Mouse (Mus musculus): ENCODE data around the gene Podxl2. TPM values are rescaled to one million over a fixed set of nuclear protein-coding genes. Genes with fewer than 3 reads are reported as not detected.
A peak's percentile ranks its signal among the peaks of the same experiment; 100 is the strongest.

Gene Podxl2
- polyA plus RNA-seq, 1 experiment from 2014 or later, result 525 TPM

- Histone ChIP-seq H3K9ac (no peak overlapping the region), H3K4me3 (replicated peaks; ENCODE audit: low read length) (no peak overlapping the region), H3K36me3 (replicated peaks; ENCODE audit: control insufficient read depth, insufficient read depth) (no peaks in the 10 kb centered on the region), H3K27me3 (ENCODE audit: control insufficient read depth, insufficient read depth, low read length) (no peaks in the 10 kb centered on the region), H3K9me3 (ENCODE audit: control insufficient read depth, low read length) (no peaks in the 10 kb centered on the region), H3K27ac (peak overlapping the region; percentile 32; the same call in 1 of the 2 replicates), H3K4me2 (replicated peaks) (no peak overlapping the region), H3K4me1 (replicated peaks; ENCODE audit: control insufficient read depth, insufficient read depth, low read length) (peaks cover 21% of the 10 kb centered on the region; the same call in 1 of the 2 replicates)
- WGBS, result 61% methylated on average over 13 of the region's 13 CpGs
- ATAC-seq (ENCODE audit: low FRiP score) (no peak), DNase-seq (ENCODE audit: low spot score) (no peak)
Observed at GRCm38 (mm10) chr6:88827395-88828205, 47.2 kb downstream of the Podxl2 start.

DNA sequence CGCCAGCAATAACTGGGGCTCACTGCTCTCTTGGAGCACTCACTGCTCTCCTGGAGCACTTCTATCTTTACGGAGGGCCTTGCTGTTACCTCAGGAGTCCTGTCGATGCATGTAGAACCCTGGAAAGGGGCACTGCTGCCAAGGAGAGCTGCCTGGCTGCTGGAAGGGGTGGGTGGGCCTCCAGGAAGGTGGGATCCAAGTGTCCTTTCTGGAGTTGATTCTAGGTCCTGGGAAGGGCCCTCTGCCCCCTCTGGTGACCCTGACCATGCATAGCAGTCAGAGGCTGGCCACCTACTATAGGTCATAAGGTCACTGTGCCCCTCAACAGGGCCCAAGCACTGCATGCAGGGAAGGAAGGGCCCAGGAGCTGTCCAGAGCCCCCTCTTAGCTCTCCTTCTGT, 47.9 kb downstream of the Podxl2 start:
- Histone ChIP-seq H3K4me2 (replicated peaks) (no peak overlapping the region), H3K27me3 (ENCODE audit: control insufficient read depth, insufficient read depth, low read length) (no peaks in the 10 kb centered on the region), H3K4me1 (replicated peaks; ENCODE audit: control insufficient read depth, insufficient read depth, low read length) (peaks cover 21% of the 10 kb centered on the region; the same call in 1 of the 2 replicates), H3K4me3 (replicated peaks; ENCODE audit: low read length) (no peak overlapping the region), H3K36me3 (replicated peaks; ENCODE audit: control insufficient read depth, insufficient read depth) (no peaks in the 10 kb centered on the region), H3K9me3 (ENCODE audit: control insufficient read depth, low read length) (no peaks in the 10 kb centered on the region), H3K27ac (peak overlapping the region; percentile 32; the same call in 1 of the 2 replicates), H3K9ac (no peak overlapping the region)
- no peak for DNase-seq (ENCODE audit: low spot score)
- ATAC-seq (ENCODE audit: low FRiP score), result no peak
- 83% methylated on average over 3 of the region's 3 CpGs for WGBS

GRCm38 (mm10) chr6:88826545-88826944, 48.3 kb downstream of the Podxl2 start:
- Histone ChIP-seq H3K27ac (0 out of 2 replicates have a peak overlapping the region, but pooled peaks have one; percentile 32), H3K9ac (no peak overlapping the region)
- 41% methylated on average over 6 of the region's 6 CpGs for WGBS

GRCm38 (mm10) chr6:88826088-88826487, 48.8 kb downstream of the Podxl2 start:
- no peak overlapping the region for H3K27ac ChIP-seq
- no peak overlapping the region for H3K4me2 ChIP-seq (replicated peaks)
- ATAC-seq (ENCODE audit: low FRiP score) (no peak), DNase-seq (ENCODE audit: low spot score) (no peak)
- no peaks in the 10 kb centered on the region for H3K9me3 ChIP-seq (ENCODE audit: control insufficient read depth, low read length)
- H3K4me3 ChIP-seq (replicated peaks; ENCODE audit: low read length), result no peak overlapping the region
- 63% methylated on average over 3 of the region's 3 CpGs for WGBS
- H3K9ac ChIP-seq, result no peak overlapping the region
- H3K36me3 ChIP-seq (replicated peaks; ENCODE audit: control insufficient read depth, insufficient read depth), result no peaks in the 10 kb centered on the region
- H3K4me1 ChIP-seq (replicated peaks; ENCODE audit: control insufficient read depth, insufficient read depth, low read length), result peaks cover 18% of the 10 kb centered on the region; the same call in 1 of the 2 replicates
- no peaks in the 10 kb centered on the region for H3K27me3 ChIP-seq (ENCODE audit: control insufficient read depth, insufficient read depth, low read length)

More at GRCm38 (mm10) chr6:88826545-88826944, 48.3 kb downstream of the Podxl2 start:
- peak; percentile 56; the same call in 1 of the 2 replicates for ATAC-seq (ENCODE audit: low FRiP score)
- Histone ChIP-seq H3K4me3 (replicated peaks; ENCODE audit: low read length) (no peak overlapping the region), H3K4me2 (replicated peaks) (no peak overlapping the region), H3K27me3 (ENCODE audit: control insufficient read depth, insufficient read depth, low read length) (no peaks in the 10 kb centered on the region), H3K9me3 (ENCODE audit: control insufficient read depth, low read length) (no peaks in the 10 kb centered on the region), H3K4me1 (replicated peaks; ENCODE audit: control insufficient read depth, insufficient read depth, low read length) (peaks cover 21% of the 10 kb centered on the region; the same call in 1 of the 2 replicates), H3K36me3 (replicated peaks; ENCODE audit: control insufficient read depth, insufficient read depth) (no peaks in the 10 kb centered on the region)
- peak; percentile 50 for DNase-seq (ENCODE audit: low spot score)

DNA sequence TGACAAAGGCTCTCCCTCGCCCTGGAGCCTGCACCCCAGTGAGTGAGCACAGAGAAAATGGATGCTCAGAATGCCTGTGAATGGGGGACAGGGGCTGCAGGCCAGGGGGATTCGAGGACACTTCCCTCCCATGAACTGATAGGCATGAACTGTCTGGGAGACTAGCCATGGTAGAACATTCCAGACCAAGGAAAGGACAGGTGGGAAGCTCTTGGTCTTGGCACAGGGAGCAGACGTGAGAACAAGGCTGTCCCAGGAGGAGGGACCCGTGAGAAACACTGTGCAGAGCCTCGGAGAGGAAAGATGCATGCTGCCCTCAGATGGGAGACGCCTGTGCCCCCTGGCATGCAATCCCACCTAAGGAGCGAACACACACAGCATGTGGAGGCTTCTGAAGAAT, 50.7 kb downstream of the Podxl2 start:
- no peaks in the 10 kb centered on the region for H3K36me3 ChIP-seq (replicated peaks; ENCODE audit: control insufficient read depth, insufficient read depth)
- H3K4me3 ChIP-seq (replicated peaks; ENCODE audit: low read length), result no peak overlapping the region
- no peaks in the 10 kb centered on the region for H3K9me3 ChIP-seq (ENCODE audit: control insufficient read depth, low read length)
- ATAC-seq (ENCODE audit: low FRiP score), result no peak
- no peak overlapping the region for H3K4me2 ChIP-seq (replicated peaks)
- WGBS, result 59% methylated on average over 7 of the region's 7 CpGs
- DNase-seq (ENCODE audit: low spot score), result no peak
- H3K9ac ChIP-seq, result no peak overlapping the region
- H3K4me1 ChIP-seq (replicated peaks; ENCODE audit: control insufficient read depth, insufficient read depth, low read length), result peaks cover 18% of the 10 kb centered on the region; the same call in 1 of the 2 replicates
- H3K27me3 ChIP-seq (ENCODE audit: control insufficient read depth, insufficient read depth, low read length), result no peaks in the 10 kb centered on the region
- H3K27ac ChIP-seq, result no peak overlapping the region

GRCm38 (mm10) chr6:88821901-88822300, 52.9 kb downstream of the Podxl2 start:
- Histone ChIP-seq H3K9me3 (ENCODE audit: control insufficient read depth, low read length) (no peaks in the 10 kb centered on the region), H3K27me3 (ENCODE audit: control insufficient read depth, insufficient read depth, low read length) (no peaks in the 10 kb centered on the region), H3K4me1 (replicated peaks; ENCODE audit: control insufficient read depth, insufficient read depth, low read length) (peaks cover 7% of the 10 kb centered on the region; the same call in 1 of the 2 replicates), H3K9ac (no peak overlapping the region), H3K4me3 (replicated peaks; ENCODE audit: low read length) (no peak overlapping the region), H3K27ac (no peak overlapping the region), H3K4me2 (replicated peaks) (no peak overlapping the region), H3K36me3 (replicated peaks; ENCODE audit: control insufficient read depth, insufficient read depth) (no peaks in the 10 kb centered on the region)
- ATAC-seq (ENCODE audit: low FRiP score) (no peak), DNase-seq (ENCODE audit: low spot score) (no peak)
- WGBS, result 68% methylated on average over 11 of the region's 11 CpGs

DNA sequence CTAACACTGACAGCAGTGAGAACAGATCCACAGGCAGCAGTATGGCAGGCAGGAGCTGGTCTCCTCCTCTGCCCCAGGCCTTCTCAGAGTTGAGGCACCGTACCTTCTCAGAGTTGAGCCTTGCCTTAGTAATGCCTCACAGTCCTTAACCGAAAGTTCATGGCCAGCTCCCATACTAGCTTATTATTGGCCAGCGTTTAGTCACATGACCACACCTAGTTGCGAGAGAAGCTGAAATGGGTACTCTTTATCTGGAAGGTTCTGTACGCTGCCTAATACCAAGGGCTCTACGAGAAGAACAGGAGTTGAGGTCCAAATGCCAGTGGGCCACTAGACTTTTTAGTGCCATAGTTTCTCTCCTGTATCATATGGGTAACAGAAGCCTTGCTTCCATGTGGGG, 53.5 kb downstream of the Podxl2 start:
- no peaks in the 10 kb centered on the region for H3K36me3 ChIP-seq (replicated peaks; ENCODE audit: control insufficient read depth, insufficient read depth)
- no peak for DNase-seq (ENCODE audit: low spot score)
- H3K9me3 ChIP-seq (ENCODE audit: control insufficient read depth, low read length), result no peaks in the 10 kb centered on the region
- H3K4me3 ChIP-seq (replicated peaks; ENCODE audit: low read length), result no peak overlapping the region
- ATAC-seq (ENCODE audit: low FRiP score), result no peak
- H3K27ac ChIP-seq, result no peak overlapping the region
- H3K4me2 ChIP-seq (replicated peaks), result no peak overlapping the region
- H3K4me1 ChIP-seq (replicated peaks; ENCODE audit: control insufficient read depth, insufficient read depth, low read length), result 0 out of 2 replicates have a peak, but pooled peaks cover 1% of the 10 kb centered on the region
- 93% methylated on average over 6 of the region's 6 CpGs for WGBS
- no peaks in the 10 kb centered on the region for H3K27me3 ChIP-seq (ENCODE audit: control insufficient read depth, insufficient read depth, low read length)
- H3K9ac ChIP-seq, result no peak overlapping the region

DNA sequence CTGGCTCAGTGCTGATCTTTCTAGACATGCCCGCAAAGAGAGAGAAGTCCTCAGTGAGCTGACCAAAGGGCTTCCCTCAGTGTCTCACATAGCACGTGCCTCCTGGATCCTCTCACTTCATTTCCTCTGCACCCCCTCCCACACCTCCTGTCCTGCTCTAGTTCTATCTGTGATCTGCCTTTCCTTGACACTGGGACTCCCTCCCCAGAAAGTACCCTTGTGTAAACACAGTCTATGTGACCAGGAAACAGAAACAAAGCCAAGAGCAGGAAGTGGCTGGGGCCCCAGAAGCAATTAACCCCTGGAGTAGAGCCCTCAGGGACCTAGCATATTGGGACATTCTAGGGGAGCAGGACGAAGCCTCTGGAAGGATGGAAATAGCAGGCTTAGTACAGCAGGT, 54.0 kb downstream of the Podxl2 start:
- Histone ChIP-seq H3K4me1 (replicated peaks; ENCODE audit: control insufficient read depth, insufficient read depth, low read length) (no peaks in the 10 kb centered on the region), H3K9ac (no peak overlapping the region), H3K9me3 (ENCODE audit: control insufficient read depth, low read length) (no peaks in the 10 kb centered on the region), H3K27ac (no peak overlapping the region), H3K4me3 (replicated peaks; ENCODE audit: low read length) (no peak overlapping the region), H3K4me2 (replicated peaks) (no peak overlapping the region), H3K27me3 (ENCODE audit: control insufficient read depth, insufficient read depth, low read length) (no peaks in the 10 kb centered on the region), H3K36me3 (replicated peaks; ENCODE audit: control insufficient read depth, insufficient read depth) (no peaks in the 10 kb centered on the region)
- DNase-seq (ENCODE audit: low spot score) (no peak), ATAC-seq (ENCODE audit: low FRiP score) (no peak)
- 63% methylated on average over 3 of the region's 3 CpGs for WGBS

GRCm38 (mm10) chr6:88816913-88817312, 57.9 kb downstream of the Podxl2 start:
- 86% methylated on average over 3 of the region's 3 CpGs for WGBS
- no peak for ATAC-seq (ENCODE audit: low FRiP score)

More at GRCm38 (mm10) chr6:88816913-88817312, 57.9 kb downstream of the Podxl2 start:
- no peak overlapping the region for H3K9ac ChIP-seq
- H3K36me3 ChIP-seq (replicated peaks; ENCODE audit: control insufficient read depth, insufficient read depth), result no peaks in the 10 kb centered on the region
- no peaks in the 10 kb centered on the region for H3K9me3 ChIP-seq (ENCODE audit: control insufficient read depth, low read length)
- H3K27ac ChIP-seq, result no peak overlapping the region
- H3K4me2 ChIP-seq (replicated peaks), result no peak overlapping the region
- DNase-seq (ENCODE audit: low spot score), result no peak
- 0 out of 2 replicates have a peak, but pooled peaks cover 6% of the 10 kb centered on the region for H3K4me1 ChIP-seq (replicated peaks; ENCODE audit: control insufficient read depth, insufficient read depth, low read length)
- no peak overlapping the region for H3K4me3 ChIP-seq (replicated peaks; ENCODE audit: low read length)
- H3K27me3 ChIP-seq (ENCODE audit: control insufficient read depth, insufficient read depth, low read length), result no peaks in the 10 kb centered on the region

All from hindbrain, embryonic 14.5 days (tissue).